Mouse (Mus musculus) embryonic facial prominence, embryonic 10.5 days (tissue): Measurements from ENCODE around the gene Cfap43. TPM values are rescaled to one million over a fixed set of nuclear protein-coding genes. Genes with fewer than 3 reads are reported as not detected.

Source experiments
- DNase-seq: peaks from one replicate; pipeline ENCODE4 v3.0.0-alpha.2; 2017; ENCODE audit warnings: low spot score
- H3K27ac ChIP-seq: fragments of 300-500 bp; sonication (generic); replicated peaks from 2 replicates; pipeline ENCODE4 v1.5.1; 2016; ENCODE audit warnings: mild to moderate bottlenecking
- H3K27me3 ChIP-seq: fragments of 300-500 bp; sonication (generic); replicated peaks from 2 replicates; pipeline ENCODE4 v1.6.1; 2016; ENCODE audit warnings: low read depth, mild to moderate bottlenecking; ENCODE audit not compliant: poor library complexity, severe bottlenecking
- H3K36me3 ChIP-seq: fragments of 300-500 bp; sonication (generic); replicated peaks from 2 replicates; pipeline ENCODE4 v1.6.1; 2016; ENCODE audit warnings: mild to moderate bottlenecking, moderate library complexity
- H3K4me1 ChIP-seq: fragments of 300-500 bp; sonication (generic); 2 replicates; pipeline ENCODE4 v1.6.1; 2016
- H3K4me3 ChIP-seq: fragments of 300-500 bp; sonication (generic); 2 replicates; pipeline ENCODE4 v1.5.1; 2016; ENCODE audit warnings: mild to moderate bottlenecking, moderate library complexity
- H3K9me3 ChIP-seq: fragments of 300-500 bp; sonication (generic); 2 replicates; pipeline ENCODE4 v1.6.1; 2016; ENCODE audit warnings: mild to moderate bottlenecking
- WGBS: fragments of 180-500 bp; shearing (Covaris S2); methylation state at CpG from one replicate; pipeline ENCODE4 v1.1.7; 2016; 5-methylcytosine and 5-hydroxymethylcytosine counted together
- polyA plus RNA-seq: library from polyadenylated mRNA; unstranded; fragments of >200 nt; fragmentation: Nextera tagmentation; extraction: Ambion mirVana; gene quantifications from 2 replicates; pipeline ENCODE4 v1.2.1, GENCODE M21; 2016

Gene Cfap43
- polyA plus RNA-seq, 1 experiment from 2014 or later = 0.02 TPM

DNA sequence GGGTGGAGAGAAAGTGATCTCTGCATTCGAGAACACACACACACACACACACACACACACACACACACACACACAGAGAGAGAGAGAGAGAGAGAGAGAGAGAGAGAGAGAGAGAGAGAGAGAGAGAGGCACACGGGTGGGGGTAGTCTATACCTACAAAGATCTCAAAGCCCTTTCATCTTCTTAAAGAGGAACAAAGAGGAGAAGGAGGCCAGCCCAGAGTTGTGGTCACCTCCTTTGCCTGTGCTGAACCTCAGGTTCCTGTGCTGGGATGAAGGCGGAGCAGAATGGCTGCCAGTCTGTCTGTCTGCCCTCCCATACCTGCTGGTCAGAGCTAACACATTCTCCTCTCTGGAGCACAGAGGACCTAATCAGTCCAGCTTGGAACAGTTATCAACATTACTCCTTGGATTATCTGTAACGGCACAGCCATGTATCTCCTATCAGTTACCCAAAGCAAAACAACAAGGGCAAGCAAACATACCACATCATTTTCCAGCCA, 8.9 kb downstream of the Cfap43 start:
- peaks cover 39% of the 10 kb centered on the region for H3K36me3 ChIP-seq
- 32% methylated on average over 4 of the region's 4 CpGs for WGBS
- peaks cover 51% of the 10 kb centered on the region for H3K4me1 ChIP-seq
- H3K9me3 ChIP-seq = no peaks in the 10 kb centered on the region
- H3K4me3 ChIP-seq = peak overlapping the region; percentile 55
- DNase-seq = no peak
- H3K27ac ChIP-seq = peak overlapping the region; percentile 98
- H3K27me3 ChIP-seq = no peaks in the 10 kb centered on the region

DNA sequence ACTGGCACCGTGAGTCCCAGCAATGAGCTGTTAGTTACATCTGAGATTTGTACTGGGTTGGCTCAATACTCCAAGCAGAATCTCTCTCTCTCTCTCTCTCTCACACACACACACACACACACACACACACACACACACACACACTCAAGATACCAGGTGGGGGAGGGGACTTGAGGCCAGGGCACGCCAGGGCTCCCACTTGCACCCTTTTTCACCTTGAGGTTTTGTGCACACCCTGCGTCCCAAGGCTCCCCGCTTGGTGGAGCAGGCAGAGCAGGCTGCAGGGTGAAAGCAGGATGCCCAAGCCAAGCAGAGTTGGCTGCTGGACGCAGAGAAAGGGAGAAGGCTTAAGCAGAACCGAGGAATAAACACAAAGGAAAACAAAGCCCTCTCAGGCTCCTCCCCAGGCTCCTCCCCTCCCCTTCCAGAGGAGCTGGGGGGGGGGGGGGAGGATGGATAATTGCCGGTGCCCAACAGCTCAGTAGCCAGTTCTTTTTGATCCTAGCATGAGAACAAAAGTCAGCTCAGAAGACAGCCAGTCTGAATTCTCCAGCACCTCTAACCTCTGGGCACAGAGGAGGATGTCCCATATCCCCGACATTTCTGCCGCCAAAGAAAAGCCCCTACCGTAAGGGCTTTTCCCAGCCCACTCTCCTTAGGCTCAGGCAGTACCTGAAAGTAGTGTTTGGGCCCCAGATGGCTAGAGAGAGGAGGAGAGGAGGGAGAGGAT, 9.5 kb downstream of the Cfap43 start:
- Histone ChIP-seq H3K9me3 (no peaks in the 10 kb centered on the region), H3K4me1 (peaks cover 51% of the 10 kb centered on the region), H3K27ac (peak overlapping the region; percentile 98), H3K27me3 (no peaks in the 10 kb centered on the region), H3K4me3 (peak overlapping the region; percentile 55), H3K36me3 (peaks cover 44% of the 10 kb centered on the region)
- peak; percentile 80 for DNase-seq
- WGBS = 1% methylated on average over 10 of the region's 10 CpGs

DNA sequence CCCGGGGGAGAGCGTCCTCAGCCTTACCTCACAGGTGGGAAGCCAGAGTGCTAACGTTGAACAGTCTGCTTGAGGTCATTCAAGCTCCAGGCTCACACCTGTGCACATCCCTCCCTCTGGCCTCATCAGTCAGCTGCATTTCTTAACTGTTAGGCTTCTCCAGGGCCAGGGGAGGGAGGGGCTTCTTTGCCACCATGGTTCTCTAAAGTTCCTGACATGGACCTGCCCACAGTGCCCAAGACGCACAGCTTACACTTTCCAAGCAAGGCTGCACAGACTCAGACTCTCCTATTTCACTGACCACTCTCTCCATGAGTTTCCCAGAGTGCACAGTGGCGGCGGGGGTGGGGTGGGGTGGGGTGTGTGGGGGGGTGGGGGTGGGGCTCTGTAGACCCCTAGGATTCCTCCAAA, 10.1 kb downstream of the Cfap43 start:
- H3K27me3 ChIP-seq = no peaks in the 10 kb centered on the region
- WGBS = 24% methylated on average over 6 of the region's 6 CpGs
- H3K4me3 ChIP-seq = peak overlapping the region; percentile 55

DNA sequence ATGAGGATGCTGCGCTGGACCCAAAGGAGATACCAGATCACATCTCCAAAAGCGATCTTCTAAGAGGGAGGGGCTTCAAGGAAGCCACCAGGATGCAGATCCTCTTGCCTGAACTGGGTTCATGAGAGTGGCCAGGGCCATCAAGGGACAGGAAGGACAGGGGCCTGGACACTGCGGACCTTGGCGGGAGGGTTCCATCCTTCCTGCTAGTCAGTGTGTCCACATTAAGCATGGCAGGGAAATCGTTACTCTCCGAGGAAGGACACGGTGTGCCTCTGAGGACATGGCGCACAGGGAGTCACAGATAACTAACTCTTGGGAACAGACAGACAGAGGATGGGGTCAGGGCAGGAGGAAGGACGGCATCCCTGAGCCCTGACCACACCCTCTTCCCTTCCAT, 11.5 kb downstream of the Cfap43 start:
- Histone ChIP-seq H3K27me3 (no peaks in the 10 kb centered on the region), H3K36me3 (peaks cover 36% of the 10 kb centered on the region), H3K9me3 (no peaks in the 10 kb centered on the region), H3K4me1 (peaks cover 63% of the 10 kb centered on the region), H3K4me3 (no peak overlapping the region), H3K27ac (no peak overlapping the region)
- 95% methylated on average over 9 of the region's 9 CpGs for WGBS
- no peak for DNase-seq

More for the DNA sequence above, 10.1 kb downstream of the Cfap43 start:
- peak overlapping the region; percentile 98 for H3K27ac ChIP-seq
- H3K4me1 ChIP-seq = peaks cover 54% of the 10 kb centered on the region
- no peak for DNase-seq
- H3K36me3 ChIP-seq = peaks cover 42% of the 10 kb centered on the region
- H3K9me3 ChIP-seq = no peaks in the 10 kb centered on the region

DNA sequence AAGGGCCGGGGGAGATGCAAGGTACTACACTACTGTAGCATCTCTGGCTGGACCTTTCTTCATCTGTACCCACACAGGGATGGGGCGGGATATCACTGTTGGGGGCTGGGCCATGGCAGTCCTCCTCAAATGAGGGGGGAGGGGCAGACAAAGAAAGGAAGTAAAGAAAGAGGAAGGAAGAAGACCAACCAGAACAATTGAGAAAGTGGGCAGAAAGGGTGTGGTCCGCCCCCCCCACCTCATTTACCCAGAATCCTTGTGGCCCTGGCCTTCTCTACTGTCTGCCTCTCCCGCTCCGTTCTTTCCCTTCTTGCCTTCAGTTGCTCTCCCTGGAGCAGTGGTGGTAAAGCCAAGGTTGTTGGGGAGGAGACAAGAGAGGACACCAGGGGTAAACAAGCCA, 13.5 kb downstream of the Cfap43 start:
- H3K36me3 ChIP-seq = peaks cover 25% of the 10 kb centered on the region
- no peaks in the 10 kb centered on the region for H3K9me3 ChIP-seq
- no peak overlapping the region for H3K4me3 ChIP-seq
- no peak overlapping the region; the same call in 1 of the 2 replicates for H3K27ac ChIP-seq
- no peaks in the 10 kb centered on the region for H3K27me3 ChIP-seq
- peaks cover 61% of the 10 kb centered on the region for H3K4me1 ChIP-seq
- no peak for DNase-seq
- WGBS = 91% methylated on average over 5 of the region's 5 CpGs

DNA sequence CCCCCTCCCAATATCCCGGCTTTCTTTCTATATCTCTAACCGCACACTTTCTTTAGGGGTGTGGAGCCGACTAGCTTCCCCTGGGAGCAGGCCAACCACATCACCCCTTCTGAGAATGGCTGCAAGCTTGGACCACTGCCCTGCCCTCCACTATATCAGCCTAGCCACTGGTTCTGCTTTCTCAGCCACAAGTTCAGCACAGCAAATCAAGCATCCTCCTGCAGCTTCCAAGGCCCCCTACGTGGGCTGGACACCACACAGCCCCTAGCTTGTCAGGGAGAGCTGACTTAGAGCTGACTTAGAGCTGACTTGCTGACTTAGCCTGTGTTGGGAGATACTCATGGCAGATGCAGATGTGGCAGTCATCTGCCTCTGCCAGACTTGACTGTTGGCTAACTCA, 14.0 kb downstream of the Cfap43 start:
- DNase-seq = no peak
- no peak overlapping the region; the same call in 1 of the 2 replicates for H3K27ac ChIP-seq
- no peaks in the 10 kb centered on the region for H3K27me3 ChIP-seq
- H3K9me3 ChIP-seq = no peaks in the 10 kb centered on the region
- H3K4me3 ChIP-seq = no peak overlapping the region
- peaks cover 30% of the 10 kb centered on the region for H3K36me3 ChIP-seq
- WGBS = 90% methylated on average over 4 of the region's 4 CpGs
- H3K4me1 ChIP-seq = peaks cover 56% of the 10 kb centered on the region

DNA sequence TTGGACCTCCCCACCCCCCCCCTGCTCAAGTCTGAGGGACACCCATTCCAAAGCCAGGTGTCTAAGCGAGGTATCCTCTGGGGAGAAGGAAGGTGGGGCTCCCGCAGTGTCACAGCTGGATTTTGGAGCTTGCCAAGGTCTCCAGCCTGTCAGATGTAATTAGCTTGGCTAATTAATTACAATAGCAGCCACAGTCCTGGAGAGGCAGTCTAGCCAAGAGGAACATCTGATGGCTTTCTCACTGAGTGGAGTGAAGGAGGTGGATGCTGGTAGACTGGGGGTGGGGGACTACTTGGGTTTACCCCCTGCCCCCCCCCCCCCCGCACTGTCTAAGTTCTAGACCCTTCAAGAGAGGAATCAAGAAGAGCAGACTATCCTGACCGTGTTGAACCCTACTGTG, 15.4 kb downstream of the Cfap43 start:
- Histone ChIP-seq H3K4me3 (no peak overlapping the region), H3K9me3 (no peaks in the 10 kb centered on the region), H3K36me3 (peaks cover 36% of the 10 kb centered on the region), H3K27me3 (no peaks in the 10 kb centered on the region), H3K27ac (peak overlapping the region; percentile 51; the same call in 1 of the 2 replicates), H3K4me1 (peaks cover 42% of the 10 kb centered on the region)
- 59% methylated on average over 4 of the region's 4 CpGs for WGBS
- no peak for DNase-seq

DNA sequence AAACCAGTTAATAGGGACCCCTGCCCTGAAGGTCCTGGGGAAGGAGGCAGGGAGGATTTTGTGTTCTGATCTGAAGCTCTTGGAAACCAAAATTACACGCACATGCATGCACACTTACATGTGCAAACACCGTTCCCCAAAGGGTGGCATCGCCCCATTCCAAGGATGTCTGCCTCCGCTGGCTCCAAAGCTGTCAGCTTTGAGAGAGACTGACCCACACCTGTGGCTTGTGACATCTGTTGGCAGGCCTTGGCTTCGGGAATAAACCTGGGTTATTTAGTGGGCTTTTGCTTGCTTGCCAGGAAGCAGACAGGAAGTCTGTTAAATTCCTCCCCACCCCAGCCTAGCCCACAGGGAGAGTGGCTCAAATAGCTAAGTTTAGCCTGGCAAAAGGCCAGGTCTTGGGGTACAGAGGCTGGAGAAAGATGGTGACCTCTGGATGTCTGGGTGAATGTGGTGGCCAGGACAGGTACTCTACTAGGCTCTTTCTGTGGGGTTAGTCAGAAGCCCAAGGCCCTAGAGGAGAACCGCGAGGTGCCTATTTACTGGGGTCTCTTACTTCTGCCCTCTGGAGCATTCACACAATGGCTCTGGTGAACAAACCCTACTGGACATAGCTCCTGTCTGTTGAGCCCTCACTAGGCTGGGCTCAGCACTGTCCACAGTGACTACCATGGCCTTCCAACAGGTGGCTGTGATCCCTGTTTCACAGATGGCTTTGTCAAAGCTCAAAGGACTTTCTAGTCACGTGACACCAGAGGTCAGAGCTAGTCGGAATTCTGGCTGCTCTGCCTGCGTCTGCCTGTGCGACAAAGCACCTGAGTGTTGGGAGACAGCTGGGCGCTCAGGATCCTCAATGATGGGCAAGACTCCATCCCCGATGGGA, 16.5 kb downstream of the Cfap43 start:
- Histone ChIP-seq H3K27ac (peak overlapping the region; percentile 51; the same call in 1 of the 2 replicates), H3K4me1 (peaks cover 33% of the 10 kb centered on the region), H3K9me3 (no peaks in the 10 kb centered on the region), H3K36me3 (peaks cover 42% of the 10 kb centered on the region), H3K27me3 (no peaks in the 10 kb centered on the region), H3K4me3 (no peak overlapping the region)
- WGBS = 67% methylated on average over 13 of the region's 13 CpGs
- no peak for DNase-seq

DNA sequence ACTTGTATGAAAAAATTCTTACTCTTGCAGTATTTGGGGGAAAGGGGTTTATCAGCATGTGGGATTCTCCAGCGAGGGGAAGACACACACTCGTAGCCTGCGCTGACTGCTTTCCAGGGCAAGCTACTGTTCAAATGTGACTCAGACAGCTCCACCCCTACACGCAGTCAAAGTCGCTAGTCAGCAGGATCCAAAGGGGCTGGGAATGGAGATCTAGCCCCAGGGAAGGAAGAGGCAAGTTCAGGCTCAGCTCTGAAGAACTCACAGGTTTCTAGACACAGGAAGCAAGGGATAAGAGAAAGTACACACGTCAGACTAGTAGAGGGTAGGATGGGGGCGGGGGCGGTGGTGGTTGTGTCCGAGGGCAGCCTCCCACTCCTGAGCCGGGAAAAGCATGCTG, 18.5 kb downstream of the Cfap43 start:
- no peak overlapping the region for H3K4me3 ChIP-seq
- WGBS = 87% methylated on average over 10 of the region's 10 CpGs
- peaks cover 53% of the 10 kb centered on the region for H3K36me3 ChIP-seq
- no peak for DNase-seq
- H3K9me3 ChIP-seq = no peaks in the 10 kb centered on the region
- no peak overlapping the region for H3K27ac ChIP-seq
- no peaks in the 10 kb centered on the region for H3K27me3 ChIP-seq
- H3K4me1 ChIP-seq = peaks cover 33% of the 10 kb centered on the region

DNA sequence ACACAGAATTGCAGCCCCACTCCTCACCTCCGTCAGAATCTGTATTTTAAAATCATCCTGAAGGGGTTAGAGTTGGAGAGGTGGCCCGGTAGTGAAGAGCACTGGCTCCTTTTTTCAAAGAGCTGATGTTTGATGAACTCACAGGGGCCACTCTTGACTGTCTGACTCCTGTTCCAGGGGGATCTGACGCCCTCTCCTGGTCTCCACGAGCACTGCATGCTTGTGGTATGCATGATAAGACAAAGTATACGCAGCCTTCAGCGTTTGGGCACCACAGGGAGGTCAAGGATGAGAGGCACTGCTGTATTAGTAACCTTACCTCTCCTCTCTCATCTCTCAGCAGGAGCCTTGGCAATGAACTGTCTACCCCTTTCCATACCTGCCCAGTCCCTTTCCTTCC, 19.1 kb downstream of the Cfap43 start:
- WGBS = 65% methylated on average over 6 of the region's 6 CpGs
- DNase-seq = no peak
- H3K36me3 ChIP-seq = peaks cover 58% of the 10 kb centered on the region

DNA sequence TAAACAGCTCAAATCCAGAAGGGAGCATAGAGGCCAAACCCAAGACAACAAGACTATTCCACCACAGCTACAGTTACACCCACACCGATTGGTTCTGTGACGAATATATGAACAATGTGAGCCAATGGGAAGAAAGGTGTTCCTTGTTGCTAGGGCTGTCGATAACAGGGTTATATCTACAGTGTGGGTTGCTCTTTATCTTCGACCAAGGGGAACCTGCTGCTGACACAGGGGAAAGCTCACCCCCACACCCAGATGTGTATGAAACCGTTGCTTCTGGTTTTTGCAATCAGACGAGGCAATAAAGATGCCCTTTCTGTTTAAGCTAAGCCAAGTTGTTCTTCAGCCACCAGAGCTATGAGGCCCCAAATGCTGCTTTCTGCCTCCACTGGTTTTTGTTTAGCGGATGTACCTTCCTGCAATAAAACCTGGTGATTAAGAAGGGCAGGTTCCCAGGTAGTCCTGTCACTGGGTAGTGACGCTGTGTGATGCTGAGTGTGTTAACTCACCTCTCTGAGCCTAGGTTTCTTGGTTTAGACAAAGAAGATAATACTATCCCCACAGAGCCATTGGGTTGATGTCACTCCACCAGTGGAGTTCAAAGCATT, 20.5 kb downstream of the Cfap43 start:
- H3K27ac ChIP-seq = no peak overlapping the region

More for the DNA sequence above, 19.1 kb downstream of the Cfap43 start:
- Histone ChIP-seq H3K4me3 (no peak overlapping the region), H3K9me3 (no peaks in the 10 kb centered on the region), H3K27ac (no peak overlapping the region), H3K27me3 (no peaks in the 10 kb centered on the region), H3K4me1 (peaks cover 29% of the 10 kb centered on the region)

DNA sequence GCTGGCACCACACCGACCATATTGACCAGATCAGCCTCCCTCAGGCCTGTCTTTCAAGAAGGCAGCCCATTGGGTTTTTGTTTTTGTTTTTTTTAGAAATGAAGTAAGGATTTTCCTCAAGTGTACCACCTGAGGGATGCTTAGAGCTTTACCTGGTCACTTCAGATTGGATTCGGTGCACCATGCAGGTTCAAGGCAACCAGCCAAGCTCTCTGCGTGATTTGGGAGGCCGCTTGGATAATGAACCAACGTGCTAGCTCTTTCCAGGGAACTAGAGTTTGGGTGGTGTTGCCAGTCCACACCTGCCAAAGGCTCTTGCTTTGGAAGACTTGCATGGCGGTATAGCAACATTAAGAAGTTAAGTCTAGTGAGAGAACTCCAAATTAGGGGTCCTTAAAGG, 26.0 kb downstream of the Cfap43 start:
- H3K27me3 ChIP-seq = no peaks in the 10 kb centered on the region
- no peaks in the 10 kb centered on the region for H3K9me3 ChIP-seq
- no peak overlapping the region for H3K27ac ChIP-seq
- H3K4me1 ChIP-seq = no peaks in the 10 kb centered on the region
- no peak overlapping the region for H3K4me3 ChIP-seq
- DNase-seq = no peak
- 94% methylated on average over 6 of the region's 6 CpGs for WGBS
- peaks cover 56% of the 10 kb centered on the region for H3K36me3 ChIP-seq

More for the DNA sequence above, 20.5 kb downstream of the Cfap43 start:
- peaks cover 66% of the 10 kb centered on the region for H3K36me3 ChIP-seq
- H3K4me3 ChIP-seq = no peak overlapping the region
- DNase-seq = no peak
- H3K27me3 ChIP-seq = no peaks in the 10 kb centered on the region
- 90% methylated on average over 8 of the region's 8 CpGs for WGBS
- no peaks in the 10 kb centered on the region for H3K9me3 ChIP-seq
- peaks cover 23% of the 10 kb centered on the region for H3K4me1 ChIP-seq
